Mouse (Mus musculus): Measurements from ENCODE around the gene Ephb2. TPM values are rescaled to one million over a fixed set of nuclear protein-coding genes. Genes with fewer than 3 reads are reported as not detected.

Ephb2 gene
- polyA plus RNA-seq, 1 experiment from 2014 or later = 30.8 TPM

GRCm38 (mm10) chr4:136720025-136720424 lies 115.8 kb downstream of the Ephb2 start:
- peaks cover 33% of the 10 kb centered on the region for H3K4me1 ChIP-seq
- no peak overlapping the region for H3K4me3 ChIP-seq
- WGBS = 89% methylated on average over 9 of the region's 9 CpGs
- 0 out of 2 replicates have a peak, but pooled peaks cover 4% of the 10 kb centered on the region for H3K36me3 ChIP-seq
- H3K9ac ChIP-seq = no peak overlapping the region
- H3K27ac ChIP-seq = no peak overlapping the region
- peaks cover 7% of the 10 kb centered on the region; the same call in 1 of the 2 replicates for H3K9me3 ChIP-seq (replicated peaks)
- H3K27me3 ChIP-seq = no peaks in the 10 kb centered on the region
- no peak overlapping the region for H3K4me2 ChIP-seq (replicated peaks)
- ATAC-seq (ENCODE audit: low FRiP score) = no peak

- Histone ChIP-seq H3K4me1 (peaks cover 29% of the 10 kb centered on the region), H3K36me3 (0 out of 2 replicates have a peak, but pooled peaks cover 4% of the 10 kb centered on the region), H3K27me3 (no peaks in the 10 kb centered on the region), H3K4me2 (replicated peaks) (no peak overlapping the region), H3K4me3 (no peak overlapping the region), H3K27ac (no peak overlapping the region), H3K9ac (no peak overlapping the region), H3K9me3 (replicated peaks) (peaks cover 7% of the 10 kb centered on the region; the same call in 1 of the 2 replicates)
- no peak for ATAC-seq (ENCODE audit: low FRiP score)
- 93% methylated on average over 14 of the region's 14 CpGs for WGBS
These were observed 117.4 kb downstream of the Ephb2 start for GRCm38 (mm10) chr4:136718193-136718986.

- Histone ChIP-seq H3K36me3 (0 out of 2 replicates have a peak, but pooled peaks cover 4% of the 10 kb centered on the region), H3K4me2 (replicated peaks) (no peak overlapping the region), H3K27ac (no peak overlapping the region), H3K27me3 (no peaks in the 10 kb centered on the region), H3K4me1 (peaks cover 28% of the 10 kb centered on the region), H3K4me3 (no peak overlapping the region), H3K9me3 (replicated peaks) (peaks cover 7% of the 10 kb centered on the region; the same call in 1 of the 2 replicates), H3K9ac (no peak overlapping the region)
- 76% methylated on average over 7 of the region's 7 CpGs for WGBS
- no peak for ATAC-seq (ENCODE audit: low FRiP score)
These were observed 119.2 kb downstream of the Ephb2 start for GRCm38 (mm10) chr4:136716561-136716972.

GRCm38 (mm10) chr4:136714530-136714929 lies 121.3 kb downstream of the Ephb2 start:
- Histone ChIP-seq H3K27me3 (no peaks in the 10 kb centered on the region), H3K4me2 (replicated peaks) (no peak overlapping the region), H3K9me3 (replicated peaks) (peaks cover 7% of the 10 kb centered on the region; the same call in 1 of the 2 replicates), H3K4me1 (peaks cover 23% of the 10 kb centered on the region), H3K9ac (no peak overlapping the region), H3K36me3 (0 out of 2 replicates have a peak, but pooled peaks cover 4% of the 10 kb centered on the region), H3K4me3 (no peak overlapping the region), H3K27ac (no peak overlapping the region)
- no peak for ATAC-seq (ENCODE audit: low FRiP score)
- WGBS = 73% methylated on average over 6 of the region's 6 CpGs

- WGBS = 91% methylated on average over 7 of the region's 7 CpGs
These were observed 121.9 kb downstream of the Ephb2 start for GRCm38 (mm10) chr4:136713889-136714288.

GRCm38 (mm10) chr4:136713431-136713830 lies 122.4 kb downstream of the Ephb2 start:
- no peak overlapping the region for H3K4me2 ChIP-seq (replicated peaks)
- H3K4me1 ChIP-seq = peaks cover 30% of the 10 kb centered on the region
- no peak overlapping the region for H3K9ac ChIP-seq
- H3K9me3 ChIP-seq (replicated peaks) = no peaks in the 10 kb centered on the region
- 78% methylated on average over 3 of the region's 3 CpGs for WGBS
- H3K36me3 ChIP-seq = no peaks in the 10 kb centered on the region
- no peaks in the 10 kb centered on the region for H3K27me3 ChIP-seq
- no peak overlapping the region for H3K4me3 ChIP-seq
- no peak overlapping the region for H3K27ac ChIP-seq
- no peak for ATAC-seq (ENCODE audit: low FRiP score)

More at GRCm38 (mm10) chr4:136713889-136714288, 121.9 kb downstream of the Ephb2 start:
- ATAC-seq (ENCODE audit: low FRiP score) = no peak
- no peaks in the 10 kb centered on the region for H3K27me3 ChIP-seq
- H3K9me3 ChIP-seq (replicated peaks) = peaks cover 4% of the 10 kb centered on the region; the same call in 1 of the 2 replicates
- no peak overlapping the region for H3K4me2 ChIP-seq (replicated peaks)
- H3K4me3 ChIP-seq = no peak overlapping the region
- peaks cover 28% of the 10 kb centered on the region for H3K4me1 ChIP-seq
- H3K9ac ChIP-seq = no peak overlapping the region
- H3K36me3 ChIP-seq = no peaks in the 10 kb centered on the region
- no peak overlapping the region for H3K27ac ChIP-seq

GRCm38 (mm10) chr4:136711985-136712768 lies 123.6 kb downstream of the Ephb2 start:
- Histone ChIP-seq H3K9me3 (replicated peaks) (no peaks in the 10 kb centered on the region), H3K4me2 (replicated peaks) (no peak overlapping the region), H3K4me3 (no peak overlapping the region), H3K36me3 (no peaks in the 10 kb centered on the region), H3K4me1 (peaks cover 30% of the 10 kb centered on the region), H3K27ac (no peak overlapping the region), H3K27me3 (no peaks in the 10 kb centered on the region), H3K9ac (no peak overlapping the region)
- ATAC-seq (ENCODE audit: low FRiP score) = no peak
- WGBS = 66% methylated on average over 20 of the region's 20 CpGs

- ATAC-seq (ENCODE audit: low FRiP score) = no peak
- WGBS = 97% methylated on average over 9 of the region's 9 CpGs
These were observed 125.4 kb downstream of the Ephb2 start for GRCm38 (mm10) chr4:136710345-136710744.

GRCm38 (mm10) chr4:136708956-136709355 lies 126.8 kb downstream of the Ephb2 start:
- H3K4me3 ChIP-seq = no peak overlapping the region
- peaks cover 41% of the 10 kb centered on the region for H3K4me1 ChIP-seq
- H3K9me3 ChIP-seq (replicated peaks) = no peaks in the 10 kb centered on the region
- WGBS = 73% methylated on average over 2 of the region's 2 CpGs
- ATAC-seq (ENCODE audit: low FRiP score) = no peak
- no peak overlapping the region; the same call in 1 of the 2 replicates for H3K27ac ChIP-seq
- H3K27me3 ChIP-seq = no peaks in the 10 kb centered on the region
- no peak overlapping the region for H3K9ac ChIP-seq
- H3K4me2 ChIP-seq (replicated peaks) = no peak overlapping the region
- H3K36me3 ChIP-seq = no peaks in the 10 kb centered on the region

More at GRCm38 (mm10) chr4:136710345-136710744, 125.4 kb downstream of the Ephb2 start:
- Histone ChIP-seq H3K27ac (no peak overlapping the region), H3K36me3 (no peaks in the 10 kb centered on the region), H3K27me3 (no peaks in the 10 kb centered on the region), H3K4me1 (peaks cover 27% of the 10 kb centered on the region), H3K9ac (no peak overlapping the region), H3K4me3 (no peak overlapping the region), H3K4me2 (replicated peaks) (no peak overlapping the region), H3K9me3 (replicated peaks) (no peaks in the 10 kb centered on the region)

- H3K4me2 ChIP-seq (replicated peaks) = no peak overlapping the region
- 0 out of 2 replicates have a peak, but pooled peaks have one; percentile 15 for ATAC-seq (ENCODE audit: low FRiP score)
- WGBS = 56% methylated on average over 4 of the region's 4 CpGs
- no peaks in the 10 kb centered on the region for H3K9me3 ChIP-seq (replicated peaks)
- no peak overlapping the region for H3K4me3 ChIP-seq
- H3K4me1 ChIP-seq = peaks cover 44% of the 10 kb centered on the region
- H3K36me3 ChIP-seq = no peaks in the 10 kb centered on the region
- H3K9ac ChIP-seq = no peak overlapping the region
- H3K27me3 ChIP-seq = no peaks in the 10 kb centered on the region
- H3K27ac ChIP-seq = no peak overlapping the region
These were observed 129.1 kb downstream of the Ephb2 start for GRCm38 (mm10) chr4:136706696-136707095.

- Histone ChIP-seq H3K27ac (no peak overlapping the region), H3K9me3 (replicated peaks) (no peaks in the 10 kb centered on the region), H3K4me1 (peaks cover 59% of the 10 kb centered on the region), H3K4me3 (no peak overlapping the region), H3K4me2 (replicated peaks) (no peak overlapping the region), H3K36me3 (no peaks in the 10 kb centered on the region), H3K9ac (no peak overlapping the region), H3K27me3 (no peaks in the 10 kb centered on the region)
- no peak for ATAC-seq (ENCODE audit: low FRiP score)
- 69% methylated on average over 5 of the region's 5 CpGs for WGBS
These were observed 130.7 kb downstream of the Ephb2 start for GRCm38 (mm10) chr4:136705091-136705490.

- Histone ChIP-seq H3K9me3 (replicated peaks) (no peaks in the 10 kb centered on the region), H3K36me3 (no peaks in the 10 kb centered on the region), H3K27ac (0 out of 2 replicates have a peak overlapping the region, but pooled peaks have one; percentile 26), H3K4me1 (peaks cover 57% of the 10 kb centered on the region), H3K4me2 (replicated peaks) (no peak overlapping the region), H3K9ac (0 out of 2 replicates have a peak overlapping the region, but pooled peaks have one; percentile 24), H3K27me3 (no peaks in the 10 kb centered on the region), H3K4me3 (no peak overlapping the region)
- WGBS = 46% methylated on average over 3 of the region's 3 CpGs
- ATAC-seq (ENCODE audit: low FRiP score) = no peak
These were observed 131.2 kb downstream of the Ephb2 start for GRCm38 (mm10) chr4:136704551-136704950.

Data from hindbrain, embryonic 12.5 days (tissue).